Mouse (Mus musculus) liver, embryonic 15.5 days (tissue): ENCODE measurements around the gene Nucb2. TPM values are rescaled to one million over a fixed set of nuclear protein-coding genes. Genes with fewer than 3 reads are reported as not detected.

Experiments used
- ATAC-seq: fragments of 200-750 bp; cut with Nextera tagmentation; 2 replicates; pipeline ENCODE4 v1.8.0; 2017; ENCODE audit warnings: moderate number of reproducible peaks, mild to moderate bottlenecking, moderate library complexity; ENCODE audit not compliant: insufficient read depth
- H3K27ac ChIP-seq: fragments of 300-500 bp; sonication (generic); replicated peaks from 2 replicates; pipeline ENCODE4 v1.5.1; 2015; ENCODE audit warnings: mild to moderate bottlenecking, inconsistent platforms
- H3K27me3 ChIP-seq: fragments of 300-500 bp; sonication (generic); 2 replicates; pipeline ENCODE4 v1.6.1; 2015; ENCODE audit warnings: mild to moderate bottlenecking, inconsistent platforms
- H3K36me3 ChIP-seq: fragments of 300-500 bp; sonication (generic); replicated peaks from 2 replicates; pipeline ENCODE4 v1.6.1; 2015; ENCODE audit warnings: moderate library complexity, mild to moderate bottlenecking, inconsistent platforms
- H3K4me1 ChIP-seq: fragments of 300-500 bp; sonication (generic); replicated peaks from 2 replicates; pipeline ENCODE4 v1.6.1; 2015; ENCODE audit warnings: inconsistent platforms
- H3K4me2 ChIP-seq: fragments of 300-500 bp; sonication (generic); 2 replicates; pipeline ENCODE4 v1.6.1; 2015; ENCODE audit warnings: moderate library complexity, mild to moderate bottlenecking, inconsistent platforms
- H3K4me3 ChIP-seq: fragments of 300-500 bp; sonication (generic); replicated peaks from 2 replicates; pipeline ENCODE4 v1.5.1; 2015; ENCODE audit warnings: mild to moderate bottlenecking, inconsistent platforms
- H3K9ac ChIP-seq: fragments of 300-500 bp; sonication (generic); 2 replicates; pipeline ENCODE4 v1.6.1; 2015; ENCODE audit warnings: moderate library complexity, mild to moderate bottlenecking, inconsistent platforms
- H3K9me3 ChIP-seq: fragments of 300-500 bp; sonication (generic); replicated peaks from 2 replicates; pipeline ENCODE4 v1.6.1; 2016; ENCODE audit warnings: inconsistent platforms
- WGBS: fragments of 180-500 bp; shearing (Covaris S2); methylation state at CpG from one replicate; pipeline ENCODE4 v1.1.7; 2015; ENCODE audit warnings: mixed read lengths; ENCODE audit not compliant: insufficient replicate concordance; 5-methylcytosine and 5-hydroxymethylcytosine counted together
- polyA plus RNA-seq: library from polyadenylated mRNA; unstranded; fragments of >200 nt; fragmentation: Nextera tagmentation; extraction: Ambion mirVana; gene quantifications from 2 replicates; pipeline ENCODE4 v1.2.1, GENCODE M21; 2015

Nucb2 gene
- 2.7 and 3.0 TPM in 2 replicates for polyA plus RNA-seq

- Histone ChIP-seq H3K4me3 (peak within 1 kb of the TSS; percentile 58), H3K9me3 (no peaks in the 10 kb centered on the region), H3K4me1 (peaks cover 14% of the 10 kb centered on the region), H3K27me3 (peaks cover 15% of the 10 kb centered on the region; the same call in 1 of the 2 replicates), H3K36me3 (no peaks in the 10 kb centered on the region), H3K27ac (no peak within 1 kb of the TSS), H3K9ac (peak within 1 kb of the TSS; percentile 40; the same call in 1 of the 2 replicates), H3K4me2 (peak within 1 kb of the TSS; percentile 80)
- WGBS: under 1% methylated on average over 51 of the region's 51 CpGs
- ATAC-seq: peak; percentile 98
These were observed at the start of gene Nucb2 for GRCm38 (mm10) chr7:116503879-116504817. Gene Nucb2 (plus strand): TSS chr7:116504369.

DNA sequence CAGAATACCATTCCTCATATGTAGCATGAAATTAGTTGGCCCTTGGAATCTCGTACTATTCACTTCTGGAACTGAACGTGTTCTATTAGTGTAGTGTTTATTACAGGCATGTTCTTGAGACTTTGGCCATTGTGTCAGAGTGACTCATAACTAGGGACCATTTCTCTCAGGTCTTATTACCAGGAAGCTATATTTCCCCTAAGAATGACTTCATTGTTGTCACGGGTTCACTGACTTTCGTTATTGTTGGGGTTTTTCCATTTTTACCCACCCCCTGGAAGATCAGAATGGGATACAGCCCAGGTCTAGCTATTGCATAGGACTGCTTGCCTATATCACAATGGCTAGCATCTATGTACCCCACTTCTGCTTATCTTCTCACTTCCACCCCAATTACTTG, 47.2 kb upstream of the Nucb2 start:
- Histone ChIP-seq H3K9me3 (no peaks in the 10 kb centered on the region), H3K4me2 (no peak overlapping the region), H3K27ac (no peak overlapping the region), H3K27me3 (no peaks in the 10 kb centered on the region), H3K36me3 (no peaks in the 10 kb centered on the region), H3K9ac (no peak overlapping the region), H3K4me3 (no peak overlapping the region), H3K4me1 (0 out of 2 replicates have a peak, but pooled peaks cover 3% of the 10 kb centered on the region)
- WGBS: 49% methylated on average over 4 of the region's 4 CpGs
- no peak for ATAC-seq

DNA sequence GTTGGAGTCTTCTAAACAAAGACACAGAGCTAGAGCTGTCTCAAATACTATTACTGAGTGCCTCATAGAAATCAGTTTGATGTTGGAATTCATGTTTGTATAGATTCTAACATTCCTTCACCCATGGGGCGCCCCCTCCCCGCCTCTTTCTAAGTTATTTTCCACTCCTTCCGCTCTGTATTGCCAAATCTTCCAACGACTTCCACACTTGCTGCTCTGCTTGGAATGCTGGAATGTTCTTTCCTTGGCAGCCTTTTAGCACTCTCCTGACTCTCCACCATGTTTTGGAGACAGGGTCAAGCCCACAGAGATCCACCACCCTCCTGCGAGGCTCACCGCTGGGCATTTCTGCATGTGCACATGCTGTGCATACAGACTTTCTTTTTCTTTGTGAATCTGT, 46.8 kb upstream of the Nucb2 start:
- no peak overlapping the region for H3K9ac ChIP-seq
- 65% methylated on average over 6 of the region's 6 CpGs for WGBS
- H3K36me3 ChIP-seq: no peaks in the 10 kb centered on the region
- ATAC-seq: no peak
- no peaks in the 10 kb centered on the region for H3K27me3 ChIP-seq
- 0 out of 2 replicates have a peak, but pooled peaks cover 5% of the 10 kb centered on the region for H3K4me1 ChIP-seq
- no peak overlapping the region for H3K4me2 ChIP-seq
- H3K4me3 ChIP-seq: no peak overlapping the region
- H3K27ac ChIP-seq: no peak overlapping the region
- H3K9me3 ChIP-seq: no peaks in the 10 kb centered on the region

DNA sequence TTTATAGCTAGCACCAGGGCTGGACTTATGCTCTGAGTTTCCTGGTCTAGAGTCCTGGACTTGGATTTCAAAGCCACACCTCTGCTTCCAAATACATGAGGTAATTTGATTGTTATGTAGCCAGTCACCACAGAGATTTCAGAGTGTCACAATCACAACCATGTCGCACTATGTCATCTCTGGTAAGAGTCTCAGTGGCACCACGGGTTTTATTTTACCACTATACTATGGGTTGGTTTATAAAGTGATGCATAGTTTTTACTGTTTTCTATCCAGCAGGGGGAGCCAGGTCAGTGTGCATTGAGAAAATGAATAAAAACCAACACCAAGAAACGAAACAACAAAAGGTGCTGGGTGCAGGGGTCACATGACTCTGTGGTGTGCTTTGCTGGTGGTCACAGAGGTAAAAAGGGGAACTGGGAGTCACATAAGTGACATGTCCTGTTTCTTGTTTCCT, 45.2 kb upstream of the Nucb2 start:
- Histone ChIP-seq H3K36me3 (no peaks in the 10 kb centered on the region), H3K27me3 (no peaks in the 10 kb centered on the region), H3K9ac (no peak overlapping the region), H3K9me3 (no peaks in the 10 kb centered on the region), H3K4me3 (no peak overlapping the region), H3K27ac (no peak overlapping the region), H3K4me1 (0 out of 2 replicates have a peak, but pooled peaks cover 5% of the 10 kb centered on the region), H3K4me2 (no peak overlapping the region)
- ATAC-seq: no peak
- WGBS: 9% methylated on average over 3 of the region's 3 CpGs

- 18% methylated on average over 8 of the region's 8 CpGs for WGBS
- Histone ChIP-seq H3K36me3 (no peaks in the 10 kb centered on the region), H3K9ac (no peak overlapping the region), H3K4me1 (0 out of 2 replicates have a peak, but pooled peaks cover 5% of the 10 kb centered on the region), H3K9me3 (no peaks in the 10 kb centered on the region), H3K4me3 (no peak overlapping the region), H3K27me3 (no peaks in the 10 kb centered on the region), H3K27ac (no peak overlapping the region), H3K4me2 (no peak overlapping the region)
- ATAC-seq: no peak
These were observed 42.1 kb upstream of the Nucb2 start for GRCm38 (mm10) chr7:116462114-116462513.

- no peak overlapping the region for H3K27ac ChIP-seq
- H3K4me2 ChIP-seq: no peak overlapping the region
- H3K9me3 ChIP-seq: no peaks in the 10 kb centered on the region
- no peak overlapping the region for H3K4me3 ChIP-seq
- no peak for ATAC-seq
- no peaks in the 10 kb centered on the region for H3K4me1 ChIP-seq
- no peak overlapping the region for H3K9ac ChIP-seq
- H3K36me3 ChIP-seq: no peaks in the 10 kb centered on the region
- no peaks in the 10 kb centered on the region; the same call in 1 of the 2 replicates for H3K27me3 ChIP-seq
These were observed 28.3 kb upstream of the Nucb2 start for GRCm38 (mm10) chr7:116475836-116476235.

DNA sequence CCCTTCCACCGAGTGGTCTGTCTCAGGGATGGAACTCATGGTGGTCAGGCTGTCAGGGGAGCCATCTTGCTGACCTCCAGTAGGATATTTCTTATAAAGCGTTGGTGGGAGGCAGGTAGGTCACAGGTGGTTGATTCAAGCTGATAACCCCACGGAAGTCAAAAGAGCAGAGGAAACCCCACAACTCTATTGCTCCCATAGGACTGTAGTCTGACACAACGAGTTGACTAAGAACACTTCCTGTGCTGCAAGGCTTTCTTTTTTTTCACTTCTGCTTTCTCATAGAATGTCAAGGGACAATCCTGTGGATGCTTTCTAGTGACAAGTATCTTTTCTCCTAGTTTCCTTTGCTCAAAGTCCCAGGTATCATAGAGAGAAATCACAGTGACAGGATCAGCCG, 27.9 kb upstream of the Nucb2 start:
- H3K9ac ChIP-seq: no peak overlapping the region
- no peak overlapping the region for H3K4me3 ChIP-seq
- H3K36me3 ChIP-seq: no peaks in the 10 kb centered on the region
- no peak for ATAC-seq
- H3K4me1 ChIP-seq: no peaks in the 10 kb centered on the region
- no peaks in the 10 kb centered on the region; the same call in 1 of the 2 replicates for H3K27me3 ChIP-seq
- no peak overlapping the region for H3K4me2 ChIP-seq
- WGBS: 28% methylated on average over 5 of the region's 5 CpGs
- H3K9me3 ChIP-seq: no peaks in the 10 kb centered on the region
- no peak overlapping the region for H3K27ac ChIP-seq

DNA sequence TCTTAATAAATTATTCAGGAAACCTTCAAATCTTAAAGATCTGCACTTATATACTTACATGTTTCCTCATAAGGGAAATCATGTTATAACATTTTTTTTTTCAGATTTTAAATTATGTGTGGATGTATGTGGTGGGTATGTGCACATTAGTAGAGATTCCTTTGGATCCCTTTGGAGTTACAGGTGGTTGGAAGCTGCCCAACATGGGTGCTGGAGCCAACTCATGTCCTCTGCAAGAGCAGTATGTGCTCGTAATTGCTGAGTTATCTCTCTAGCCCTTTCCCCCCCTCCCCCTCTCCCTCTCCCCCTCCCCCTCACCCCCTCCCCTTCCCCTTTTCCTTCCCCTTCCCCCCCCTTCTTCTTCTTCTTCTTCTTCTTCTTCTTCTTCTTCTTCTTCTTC, 21.1 kb upstream of the Nucb2 start:
- Histone ChIP-seq H3K27ac (no peak overlapping the region), H3K36me3 (no peaks in the 10 kb centered on the region), H3K4me2 (no peak overlapping the region), H3K27me3 (no peaks in the 10 kb centered on the region; the same call in 1 of the 2 replicates), H3K4me1 (no peaks in the 10 kb centered on the region), H3K4me3 (no peak overlapping the region), H3K9me3 (no peaks in the 10 kb centered on the region), H3K9ac (no peak overlapping the region)
- WGBS: 6% methylated on average over 1 of the region's 1 CpGs
- ATAC-seq: no peak

GRCm38 (mm10) chr7:116483782-116484181, 20.4 kb upstream of the Nucb2 start:
- ATAC-seq: no peak
- H3K9ac ChIP-seq: no peak overlapping the region

DNA sequence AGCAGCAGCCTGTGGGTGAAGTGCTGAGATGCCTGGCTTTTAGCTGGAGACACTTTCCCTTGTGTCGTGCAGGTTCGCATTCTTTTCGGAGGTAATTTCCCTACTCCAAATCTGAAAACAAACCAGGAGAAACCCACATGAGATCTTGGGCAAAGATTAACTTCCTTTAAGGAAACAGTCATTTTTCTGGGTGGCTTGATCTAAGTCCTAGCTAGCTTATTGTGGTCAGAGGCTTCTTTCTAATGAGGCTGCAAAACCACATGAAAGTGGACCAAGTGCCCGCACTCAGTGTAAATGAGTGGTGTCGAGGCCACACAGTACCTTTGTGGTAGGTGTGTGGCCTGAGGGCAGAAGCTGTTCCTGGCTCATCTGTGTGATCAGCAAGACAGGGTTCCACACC, 20.0 kb upstream of the Nucb2 start:
- no peak overlapping the region for H3K4me3 ChIP-seq
- no peak overlapping the region for H3K4me2 ChIP-seq
- no peaks in the 10 kb centered on the region for H3K9me3 ChIP-seq
- ATAC-seq: no peak
- H3K36me3 ChIP-seq: no peaks in the 10 kb centered on the region
- H3K27ac ChIP-seq: no peak overlapping the region
- no peaks in the 10 kb centered on the region for H3K4me1 ChIP-seq
- no peak overlapping the region for H3K9ac ChIP-seq
- no peaks in the 10 kb centered on the region; the same call in 1 of the 2 replicates for H3K27me3 ChIP-seq
- 19% methylated on average over 5 of the region's 5 CpGs for WGBS

More at GRCm38 (mm10) chr7:116483782-116484181, 20.4 kb upstream of the Nucb2 start:
- H3K36me3 ChIP-seq: no peaks in the 10 kb centered on the region
- 36% methylated on average over 5 of the region's 5 CpGs for WGBS
- no peaks in the 10 kb centered on the region for H3K9me3 ChIP-seq
- H3K27ac ChIP-seq: no peak overlapping the region
- no peak overlapping the region for H3K4me2 ChIP-seq
- H3K4me1 ChIP-seq: no peaks in the 10 kb centered on the region
- no peaks in the 10 kb centered on the region; the same call in 1 of the 2 replicates for H3K27me3 ChIP-seq
- no peak overlapping the region for H3K4me3 ChIP-seq

DNA sequence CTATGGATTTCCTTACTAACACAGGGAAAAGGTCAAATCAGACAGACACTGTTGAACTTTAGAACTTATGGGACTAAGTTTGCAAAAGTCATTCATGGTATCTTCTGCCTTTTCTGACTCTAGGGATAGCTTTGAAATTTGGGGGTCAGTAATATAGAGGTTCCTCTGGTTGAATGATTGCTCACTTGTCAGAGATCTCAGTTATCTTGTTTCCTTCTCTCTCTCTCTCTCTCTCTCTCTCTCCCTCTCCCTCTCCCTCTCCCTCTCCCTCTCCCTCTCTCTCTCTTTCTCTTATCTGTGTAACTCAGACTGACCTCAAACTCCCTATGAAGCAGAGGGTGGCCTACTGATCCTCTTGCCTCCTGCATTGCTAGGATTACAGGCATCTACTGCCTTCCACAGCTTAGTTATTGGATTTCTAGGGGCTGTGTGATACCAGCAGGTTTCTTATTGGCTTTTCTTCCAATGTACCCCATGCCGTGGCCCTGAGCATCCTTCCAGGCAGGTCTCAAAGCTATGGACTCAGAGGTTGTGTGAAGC, 19.0 kb upstream of the Nucb2 start:
- WGBS: 49% methylated on average over 1 of the region's 1 CpGs
- Histone ChIP-seq H3K4me2 (no peak overlapping the region), H3K36me3 (no peaks in the 10 kb centered on the region), H3K9me3 (no peaks in the 10 kb centered on the region), H3K27ac (no peak overlapping the region), H3K4me3 (no peak overlapping the region), H3K27me3 (no peaks in the 10 kb centered on the region; the same call in 1 of the 2 replicates), H3K9ac (no peak overlapping the region), H3K4me1 (no peaks in the 10 kb centered on the region)
- ATAC-seq: no peak
